Mouse (Mus musculus) gonadal fat pad, adult 2 months (tissue): ENCODE measurements around the gene Hmcn1. TPM values are rescaled to one million over a fixed set of nuclear protein-coding genes. Genes with fewer than 3 reads are reported as not detected.

Experiments
- DNase-seq: peaks from one replicate; pipeline ENCODE4 v3.0.0-alpha.2; 2012; ENCODE audit warnings: low read depth
- polyA plus RNA-seq: library from polyadenylated mRNA; depleted of rRNA; stranded (reverse); fragments of >200 nt; gene quantifications from 2 replicates; pipeline ENCODE4 v1.2.3, GENCODE M21; 2012

Gene Hmcn1
- polyA plus RNA-seq, 1 experiment, result 3.0 TPM

- DNase-seq, result no peak
Observed at GRCm38 (mm10) chr1:150783070-150783842, 210.0 kb downstream of the Hmcn1 start.

- DNase-seq, result no peak
Observed at GRCm38 (mm10) chr1:150779902-150780301, 213.3 kb downstream of the Hmcn1 start.

- no peak for DNase-seq
Observed at GRCm38 (mm10) chr1:150776741-150777140, 216.5 kb downstream of the Hmcn1 start.

- no peak for DNase-seq
Observed at GRCm38 (mm10) chr1:150775742-150776141, 217.5 kb downstream of the Hmcn1 start.

GRCm38 (mm10) chr1:150772958-150773357 is 220.3 kb downstream of the Hmcn1 start:
- DNase-seq, result no peak

- no peak for DNase-seq
Observed at GRCm38 (mm10) chr1:150770948-150771521, 222.2 kb downstream of the Hmcn1 start.

- DNase-seq, result no peak
Observed at GRCm38 (mm10) chr1:150769836-150770235, 223.4 kb downstream of the Hmcn1 start.

- DNase-seq, result no peak
Observed at GRCm38 (mm10) chr1:150761678-150762077, 231.6 kb downstream of the Hmcn1 start.

GRCm38 (mm10) chr1:150760801-150761331 is 232.4 kb downstream of the Hmcn1 start:
- no peak for DNase-seq

- no peak for DNase-seq
Observed at GRCm38 (mm10) chr1:150759476-150760079, 233.7 kb downstream of the Hmcn1 start.

- DNase-seq, result no peak
Observed at GRCm38 (mm10) chr1:150753920-150754319, 239.3 kb downstream of the Hmcn1 start.

GRCm38 (mm10) chr1:150748783-150749182 is 244.5 kb downstream of the Hmcn1 start:
- no peak for DNase-seq

GRCm38 (mm10) chr1:150747771-150748170 is 245.5 kb downstream of the Hmcn1 start:
- DNase-seq, result no peak

- no peak for DNase-seq
Observed at GRCm38 (mm10) chr1:150743097-150743843, 250.0 kb downstream of the Hmcn1 start.

- DNase-seq, result no peak
Observed at GRCm38 (mm10) chr1:150742376-150743087, 250.7 kb downstream of the Hmcn1 start.

GRCm38 (mm10) chr1:150711438-150711837 is 281.8 kb downstream of the Hmcn1 start:
- no peak for DNase-seq

- DNase-seq, result no peak
Observed at GRCm38 (mm10) chr1:150706502-150706901, 286.7 kb downstream of the Hmcn1 start.

GRCm38 (mm10) chr1:150697749-150698148 is 295.5 kb downstream of the Hmcn1 start:
- DNase-seq, result no peak

GRCm38 (mm10) chr1:150682044-150682443 is 311.2 kb downstream of the Hmcn1 start:
- DNase-seq, result no peak

GRCm38 (mm10) chr1:150681433-150681832 is 311.8 kb downstream of the Hmcn1 start:
- no peak for DNase-seq

- DNase-seq, result no peak
Observed at GRCm38 (mm10) chr1:150681006-150681405, 312.2 kb downstream of the Hmcn1 start.
